Mouse (Mus musculus) mouse embryonic stem cell (cell line): Measurements from ENCODE around the gene Lipc.

Experiments
- in situ Hi-C, 2 experiments: fragments of 300-500 bp; cut with MboI; formaldehyde crosslinking; loops; 1 replicate in 1 of 2; 3 replicates in 1 of 2; pipeline ENCODE4 v1.14.3; 2019 to 2020; ENCODE audit warnings: low sequenced_read_pairs in 2 of 2, low pct_unique_long_range_greater_than_20kb in 1 of 2, mixed read lengths in 1 of 2; ENCODE audit not compliant: unreplicated experiment in 1 of 2

The Lipc gene

DNA sequence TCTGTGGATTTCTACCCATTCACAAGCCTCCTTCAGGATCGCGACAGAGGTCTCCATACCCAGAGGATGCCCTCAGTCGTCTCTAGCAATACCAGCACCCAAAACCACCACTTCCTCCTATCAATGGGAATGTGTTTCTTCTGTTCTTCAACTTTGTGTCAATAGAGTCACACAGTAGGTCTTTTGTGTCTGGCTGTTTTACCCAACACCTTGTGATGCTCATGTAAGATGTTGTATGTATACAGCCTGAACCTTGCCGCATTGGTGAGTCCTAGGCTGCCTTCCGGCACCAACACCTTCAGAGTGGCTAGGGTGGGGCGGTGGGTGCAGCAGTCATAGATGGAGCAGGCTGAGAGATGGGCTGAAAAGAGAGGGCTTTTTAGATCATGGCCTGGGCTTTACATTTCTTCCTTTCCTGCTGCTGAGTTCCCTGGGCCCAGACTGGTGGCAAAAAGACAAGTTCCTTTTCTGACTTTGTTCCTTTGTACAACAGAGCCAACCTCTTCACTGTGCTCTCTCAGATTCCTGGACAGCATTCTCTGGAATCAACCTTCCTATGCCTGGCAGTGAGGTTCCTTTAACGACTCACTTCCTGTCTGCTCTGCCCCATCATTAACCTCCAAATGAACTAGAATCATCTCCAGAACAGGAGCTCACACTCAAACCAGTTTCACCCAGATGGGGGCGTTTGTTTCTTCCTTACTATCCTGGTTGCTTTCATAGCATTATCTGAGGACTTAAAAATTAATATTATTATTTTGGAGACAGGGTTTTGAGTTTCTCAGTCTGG is 110.4 kb downstream of the Lipc start:
- in situ Hi-C loops: no loop called here

DNA sequence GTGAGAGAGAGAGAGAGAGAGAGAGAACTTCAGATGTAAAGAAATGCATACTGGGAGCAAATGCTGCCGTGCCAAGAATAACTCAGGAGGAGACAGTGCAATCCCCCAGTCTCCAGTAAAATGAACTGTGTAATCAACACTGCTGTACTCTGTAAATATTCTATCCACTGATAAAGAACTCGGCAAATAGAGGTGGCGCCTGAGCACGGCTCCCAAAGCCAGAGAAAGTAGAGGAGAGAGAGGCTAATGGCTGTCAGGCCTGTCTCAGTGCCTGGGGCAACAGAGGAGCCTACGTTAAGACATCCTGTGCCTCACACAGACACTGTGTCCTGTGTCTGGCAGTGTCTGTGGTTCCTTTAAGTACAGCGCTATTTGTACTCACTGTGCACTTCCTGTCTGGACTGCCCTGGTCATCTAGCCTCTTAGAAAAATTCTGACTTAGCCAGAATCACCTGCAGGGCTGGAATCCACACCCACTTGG is 111.1 kb downstream of the Lipc start:
- in situ Hi-C loops: no loop called here

DNA sequence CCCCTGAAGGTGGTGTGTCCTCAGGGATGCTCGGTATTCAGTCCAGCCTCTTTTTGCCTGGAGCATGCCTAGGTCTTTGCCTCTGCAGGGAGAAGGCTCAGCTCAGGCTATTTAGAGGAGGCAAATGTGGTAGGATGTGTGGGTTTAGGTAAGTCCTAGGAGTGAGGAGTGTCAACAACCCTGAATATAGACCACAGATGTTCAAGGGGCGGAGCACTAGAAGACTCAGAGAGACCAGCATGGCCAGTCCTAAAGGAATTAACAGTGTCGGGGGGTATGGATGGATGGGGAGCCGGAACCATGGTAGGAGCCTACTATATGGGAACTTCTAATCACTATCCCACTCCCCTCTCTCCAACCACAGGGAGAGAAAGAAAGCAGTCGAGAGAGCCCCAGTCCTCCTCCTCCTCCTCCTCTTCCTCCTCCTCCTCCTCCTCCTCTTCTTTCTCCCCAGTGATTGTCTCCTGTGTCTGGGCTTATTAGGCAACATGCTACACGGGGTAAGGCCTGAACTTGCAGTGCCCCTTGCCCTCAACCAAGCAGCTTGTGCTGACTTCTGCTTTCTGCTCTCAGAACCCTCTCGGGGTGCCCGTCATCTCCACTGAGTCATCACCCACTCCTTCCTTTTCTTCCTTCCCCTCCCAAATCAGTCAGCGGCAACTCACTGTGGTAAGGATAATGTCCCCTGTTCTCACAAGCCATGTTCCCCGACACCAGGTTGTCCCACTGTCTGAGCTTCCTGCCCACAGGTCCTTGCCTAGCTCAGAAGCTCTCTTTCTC is 113.7 kb downstream of the Lipc start:
- in situ Hi-C loops: no loop called here

DNA sequence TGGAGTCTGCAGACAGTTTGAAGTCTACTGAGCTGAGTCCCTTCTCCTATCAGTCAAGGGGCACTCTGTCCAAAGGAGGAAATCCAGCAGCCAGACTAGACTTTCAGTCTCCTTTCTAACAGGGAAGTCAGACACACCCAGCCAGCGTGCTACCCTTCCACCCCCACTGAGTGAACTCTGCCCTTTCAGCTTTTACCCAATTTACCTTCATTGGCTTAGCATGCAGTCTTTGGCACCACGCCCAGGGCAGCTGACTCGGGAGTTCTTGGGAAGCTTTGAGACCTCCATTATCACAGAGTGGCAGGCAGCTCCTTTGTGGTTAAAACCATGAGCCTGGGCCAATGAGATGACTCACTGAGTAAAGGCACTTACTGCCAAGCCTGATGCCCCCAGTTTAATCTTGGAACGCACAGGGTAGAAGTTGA is 117.3 kb downstream of the Lipc start:
- in situ Hi-C loops: no loop called here

DNA sequence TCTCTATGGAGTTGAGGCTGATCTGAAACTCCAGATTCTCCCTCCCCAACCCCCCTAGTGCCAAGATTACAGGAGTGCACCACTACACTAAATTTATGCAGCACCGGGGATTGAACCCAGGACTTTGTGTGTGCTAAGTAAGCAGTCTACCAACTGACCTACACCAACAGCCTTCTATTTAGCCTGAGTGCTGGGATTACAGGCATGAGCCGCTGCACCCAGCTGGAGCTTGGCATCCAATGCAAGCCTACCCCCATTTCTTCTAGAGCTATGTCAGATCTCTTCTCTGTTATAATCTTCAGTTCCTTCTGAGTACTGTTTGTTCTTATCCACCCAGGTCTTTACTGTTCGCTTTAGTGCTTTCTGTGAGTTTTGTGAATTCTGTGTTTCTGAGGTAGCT is 117.8 kb downstream of the Lipc start:
- in situ Hi-C loops: no loop called here

DNA sequence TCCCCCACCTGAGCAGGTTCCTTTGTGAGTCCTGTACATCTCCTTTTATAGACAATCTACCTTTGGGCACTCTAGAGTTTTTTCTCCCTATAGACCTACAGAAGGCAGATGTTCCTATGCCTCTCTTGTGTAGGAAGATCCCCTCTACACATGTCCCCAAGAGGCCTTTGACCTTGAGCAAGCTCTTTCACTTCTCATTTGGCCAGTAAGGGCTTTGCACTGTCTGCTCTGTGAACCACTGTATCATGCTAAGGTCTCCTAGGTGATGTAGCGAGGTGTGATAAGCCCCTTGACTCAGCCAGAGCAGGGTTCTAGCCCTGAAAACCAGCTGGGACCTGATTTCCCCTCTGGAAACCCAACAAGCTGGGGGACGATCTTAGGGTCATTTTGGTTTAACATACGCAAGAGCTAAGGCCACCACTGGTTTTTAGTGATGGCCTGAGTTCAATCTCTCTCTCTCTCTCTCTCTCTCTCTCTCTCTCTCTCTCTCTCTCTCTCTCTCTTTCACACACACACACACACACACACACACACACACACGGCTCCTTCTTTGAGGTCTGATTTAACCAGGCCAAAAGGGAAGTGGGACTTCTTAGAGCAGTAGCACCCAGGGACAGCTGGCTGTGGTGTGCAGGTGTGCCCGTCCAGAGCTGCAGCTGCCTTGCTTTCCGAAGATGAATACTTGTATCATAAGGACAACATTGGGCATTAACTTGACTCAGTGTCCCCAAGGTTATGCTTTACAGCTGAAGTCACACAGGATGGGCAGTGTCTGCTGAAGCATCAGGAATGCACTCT is 118.7 kb downstream of the Lipc start:
- in situ Hi-C loops: no loop called here

DNA sequence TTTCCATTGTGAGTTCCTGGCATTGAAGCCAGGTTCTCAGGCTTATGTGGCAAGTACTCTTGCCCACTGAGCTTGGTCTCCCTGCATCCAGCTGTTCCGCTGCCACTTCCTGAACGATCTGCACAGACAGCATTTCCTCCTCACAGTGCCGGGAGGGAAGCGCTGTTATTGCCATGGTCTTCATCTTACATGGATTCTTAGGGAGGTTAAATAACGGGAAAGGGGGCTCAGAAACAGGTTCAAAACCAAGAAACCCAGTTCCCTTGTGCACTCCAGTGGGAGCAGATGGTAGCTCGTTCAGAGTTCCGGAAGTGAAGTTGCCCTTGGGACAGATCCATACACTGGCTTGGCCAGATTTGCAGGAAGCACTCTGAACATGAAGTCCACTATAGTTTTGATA is 119.8 kb downstream of the Lipc start:
- in situ Hi-C loops: no loop called here

DNA sequence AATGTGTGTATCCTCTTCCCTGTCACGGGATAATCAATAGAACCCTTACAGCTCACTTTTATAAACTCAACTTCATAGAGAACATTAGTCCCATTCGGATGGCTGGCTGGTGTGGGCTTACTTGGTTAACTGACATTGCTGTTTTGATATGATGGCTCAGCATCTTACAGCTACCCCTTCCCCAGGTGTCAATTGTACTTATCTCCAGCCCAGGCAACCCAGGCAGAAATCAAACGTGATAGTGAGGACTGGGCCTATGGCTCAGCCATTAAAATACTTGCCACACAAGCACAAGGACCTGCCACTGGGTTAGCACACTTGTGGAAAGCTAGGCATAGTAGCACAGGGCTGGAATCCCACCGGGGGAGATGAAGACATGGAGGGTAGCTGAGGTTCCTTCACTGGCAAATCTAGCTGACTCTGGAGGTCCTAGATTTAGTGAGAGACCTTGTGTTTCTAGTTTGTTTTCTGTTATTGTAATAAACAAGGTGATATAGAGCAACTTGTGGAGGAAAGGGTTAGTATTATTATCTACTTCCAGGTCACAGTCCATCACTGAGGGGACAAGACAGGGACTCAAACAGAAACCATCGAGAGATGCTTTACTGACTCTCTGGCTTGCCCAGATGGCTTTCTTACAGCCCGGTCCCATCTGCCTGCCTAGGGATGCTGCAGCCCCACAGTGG is 121.0 kb downstream of the Lipc start:
- in situ Hi-C loops: no loop called here

DNA sequence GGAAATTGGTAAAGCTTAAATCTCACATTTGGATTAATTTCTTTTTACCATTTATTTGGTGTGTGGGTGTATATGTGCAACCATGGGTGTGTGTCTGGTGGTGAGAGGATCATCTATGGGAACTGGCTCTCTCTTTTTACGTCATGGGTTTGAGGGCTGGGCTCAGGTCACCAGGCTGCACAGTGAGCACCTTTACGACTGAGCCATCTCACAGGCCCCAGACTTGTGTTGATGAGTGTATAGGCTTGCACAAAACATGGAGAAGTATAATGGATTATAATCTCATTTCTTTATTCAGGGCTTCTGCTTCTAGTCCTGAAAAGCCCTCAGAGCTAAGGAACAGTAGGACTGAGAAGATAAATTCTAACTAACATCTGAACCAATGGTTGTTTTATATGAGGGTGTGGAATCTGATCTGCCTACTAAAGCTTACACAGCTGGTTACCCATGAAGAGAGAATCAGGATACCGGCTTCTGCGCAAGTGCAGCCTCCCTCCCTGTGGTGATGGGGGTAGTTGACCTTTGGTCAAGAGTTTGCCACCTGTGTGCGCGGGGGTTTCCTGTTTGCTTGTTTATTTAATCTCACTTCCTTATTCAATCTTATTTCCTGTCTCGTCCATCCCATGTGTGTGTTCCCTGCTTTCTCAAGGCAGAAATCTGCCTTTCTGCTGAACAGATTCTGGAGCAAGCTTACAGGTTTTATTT is 122.1 kb downstream of the Lipc start:
- in situ Hi-C loops: no loop called here

DNA sequence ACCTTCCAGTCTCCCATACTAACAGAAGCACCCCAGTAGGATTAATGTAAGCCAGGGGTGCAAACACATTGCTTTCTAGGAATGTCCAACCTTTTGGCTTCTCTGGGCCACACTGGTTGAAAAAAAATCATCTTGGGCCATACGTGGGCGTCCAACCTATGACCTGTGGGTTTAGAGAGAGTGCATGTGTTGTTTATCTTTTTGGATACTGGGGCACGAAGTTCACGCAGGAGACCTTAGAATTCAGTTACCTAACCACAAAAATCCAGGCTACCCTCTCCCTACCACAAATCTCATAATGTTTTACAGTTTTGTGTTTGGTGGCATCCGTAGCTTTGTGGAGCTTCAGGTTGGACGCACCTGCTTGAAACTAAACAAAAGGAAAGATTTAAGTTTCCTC is 124.1 kb downstream of the Lipc start:
- in situ Hi-C loops: no loop called here

DNA sequence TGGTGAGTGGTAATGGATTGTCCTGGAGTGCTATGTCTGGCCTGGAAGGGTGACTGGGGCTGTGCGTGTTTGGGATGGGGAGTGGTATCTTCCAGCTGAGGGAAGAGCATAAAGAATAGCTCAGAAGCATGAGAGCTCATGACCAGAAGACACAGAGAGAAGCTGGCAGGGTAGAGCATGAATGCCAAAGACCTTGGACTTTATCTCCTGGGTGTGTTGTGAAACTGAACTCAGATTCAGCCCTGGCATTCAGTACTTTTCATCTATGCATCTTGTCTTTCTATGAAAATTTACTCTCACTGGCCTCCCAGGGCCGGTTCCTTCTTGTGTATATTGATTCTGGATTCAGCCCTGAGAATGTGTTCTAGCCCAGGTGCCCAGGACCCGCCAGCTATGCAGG is 127.9 kb downstream of the Lipc start:
- in situ Hi-C loops: no loop called here

DNA sequence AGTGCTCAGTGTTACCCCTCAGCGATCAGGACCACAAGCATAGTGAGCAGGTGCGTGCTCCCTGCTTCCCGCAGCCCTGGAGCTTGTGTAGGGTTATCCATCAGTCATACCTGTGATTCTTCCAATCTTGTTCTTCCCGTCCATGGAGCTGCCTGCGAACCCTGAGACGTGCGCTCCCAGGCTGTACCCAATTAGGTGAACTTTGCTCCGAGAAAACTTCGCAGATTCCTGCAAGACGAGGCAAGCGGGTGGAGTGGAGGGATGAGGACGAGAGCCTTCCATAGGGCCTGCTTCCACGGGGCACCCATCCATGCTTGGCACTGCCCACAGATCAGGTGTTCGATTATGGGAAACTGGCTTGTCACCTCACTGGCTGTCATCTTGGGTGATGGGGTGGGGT is 133.3 kb downstream of the Lipc start:
- in situ Hi-C loops: no loop called here

DNA sequence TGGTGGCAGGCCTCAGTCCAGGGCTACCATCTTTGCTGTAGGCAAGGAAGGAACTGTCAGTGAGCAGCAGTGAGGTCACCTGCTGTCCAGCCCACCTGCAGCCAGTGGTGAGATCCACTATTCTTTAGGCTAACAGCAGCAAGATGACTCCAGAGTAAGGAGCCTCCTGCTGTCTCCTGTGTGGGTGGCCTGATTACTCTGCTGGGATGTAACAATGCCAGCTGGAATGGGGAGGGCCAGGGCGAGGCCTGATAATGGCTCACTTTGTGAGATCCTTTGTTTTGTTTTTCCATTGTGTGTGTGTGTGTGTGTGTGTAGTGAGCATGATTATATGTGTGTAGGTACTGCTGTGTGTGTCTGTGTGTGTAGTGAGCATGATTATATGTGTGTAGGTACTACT is 134.6 kb downstream of the Lipc start:
- in situ Hi-C loops: no loop called here

DNA sequence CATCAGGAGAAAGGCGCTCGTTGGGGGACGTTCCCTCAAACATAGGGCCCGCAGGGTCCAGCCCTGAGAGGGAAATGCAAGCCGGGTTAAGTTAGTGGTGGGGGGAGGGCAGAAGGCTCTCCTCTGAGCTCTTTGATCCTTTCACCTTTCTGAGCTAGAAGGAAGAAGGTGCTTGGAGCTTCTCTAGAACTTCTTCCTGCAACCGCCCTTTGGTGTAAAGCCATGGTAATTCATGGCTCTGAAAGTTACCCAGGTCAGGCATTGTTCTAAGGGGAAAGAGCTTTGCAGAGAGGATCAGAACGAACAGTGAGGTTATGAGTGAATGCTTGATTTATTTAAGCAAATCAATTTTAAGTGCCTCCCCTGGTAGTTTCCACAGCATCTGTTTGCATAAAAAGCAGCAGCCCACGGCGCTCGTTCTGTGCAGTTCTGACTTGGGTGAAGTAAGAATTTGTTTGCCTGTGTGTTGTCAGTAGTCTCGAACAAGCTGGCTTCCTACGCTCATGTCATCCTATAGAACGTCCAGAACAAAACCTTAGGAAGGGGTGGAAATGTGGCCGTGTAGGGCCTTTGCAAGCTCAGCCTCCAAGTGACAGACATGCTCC is 135.2 kb downstream of the Lipc start:
- in situ Hi-C loops: no loop called here

DNA sequence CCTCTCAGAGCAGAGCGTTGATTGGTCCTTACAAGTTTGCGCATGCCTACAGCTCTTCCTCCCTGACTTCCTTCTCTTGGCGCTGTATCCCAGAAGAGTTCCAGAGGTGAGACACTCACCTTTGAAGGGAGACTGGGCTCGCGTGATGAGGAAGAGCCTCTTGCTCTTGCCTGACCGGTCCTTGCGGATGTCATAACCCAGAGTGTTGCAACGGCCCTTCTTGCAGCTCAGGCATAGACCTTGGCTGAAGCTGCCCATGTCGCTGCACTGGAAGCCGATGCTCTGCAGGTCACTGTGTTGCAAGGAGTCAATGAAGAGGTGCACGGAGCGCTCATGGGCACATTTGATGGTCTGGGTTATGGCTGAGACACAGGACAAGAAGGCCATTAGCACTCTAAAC is 139.5 kb downstream of the Lipc start:
- in situ Hi-C loops: no loop called here

DNA sequence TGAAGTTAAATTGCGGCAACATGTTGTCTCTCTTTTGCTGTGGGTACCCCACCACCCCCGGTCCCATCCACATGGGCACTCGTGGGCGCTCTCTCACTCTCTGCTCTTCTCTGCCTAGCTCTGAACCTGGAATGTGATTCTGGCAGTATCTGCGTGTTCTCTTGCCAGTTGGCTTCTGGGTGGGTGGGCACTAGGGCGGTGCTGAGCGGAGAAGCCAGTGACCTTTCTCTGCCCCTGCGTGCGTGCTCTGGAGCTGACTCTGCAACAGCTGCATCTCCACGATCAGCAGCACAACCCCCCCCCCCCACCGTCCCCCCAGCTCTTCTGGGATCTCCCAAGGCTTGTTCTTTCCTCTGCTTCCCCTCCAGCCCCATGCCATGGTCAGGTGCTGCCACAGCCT is 144.3 kb downstream of the Lipc start:
- in situ Hi-C loops: no loop called here

DNA sequence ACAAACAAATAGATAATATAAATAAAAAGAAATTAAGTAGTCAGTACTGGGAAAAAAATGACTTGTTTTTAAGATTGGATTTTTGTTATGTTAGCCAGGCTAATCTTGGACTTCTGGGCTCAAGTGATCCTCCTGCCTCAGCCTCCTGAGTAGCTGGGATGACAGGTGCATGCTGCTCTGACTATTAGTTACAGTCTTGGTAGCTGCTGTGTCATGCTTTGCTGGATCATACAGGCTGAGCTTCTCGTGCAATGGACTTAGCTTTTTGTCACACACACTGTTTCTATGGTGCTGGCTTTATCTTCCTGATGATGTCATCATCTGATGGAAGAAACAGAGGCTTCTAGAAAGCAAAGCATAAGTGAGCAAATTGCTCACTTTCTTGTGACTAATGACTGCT is 146.0 kb downstream of the Lipc start:
- in situ Hi-C loops: no loop called here

DNA sequence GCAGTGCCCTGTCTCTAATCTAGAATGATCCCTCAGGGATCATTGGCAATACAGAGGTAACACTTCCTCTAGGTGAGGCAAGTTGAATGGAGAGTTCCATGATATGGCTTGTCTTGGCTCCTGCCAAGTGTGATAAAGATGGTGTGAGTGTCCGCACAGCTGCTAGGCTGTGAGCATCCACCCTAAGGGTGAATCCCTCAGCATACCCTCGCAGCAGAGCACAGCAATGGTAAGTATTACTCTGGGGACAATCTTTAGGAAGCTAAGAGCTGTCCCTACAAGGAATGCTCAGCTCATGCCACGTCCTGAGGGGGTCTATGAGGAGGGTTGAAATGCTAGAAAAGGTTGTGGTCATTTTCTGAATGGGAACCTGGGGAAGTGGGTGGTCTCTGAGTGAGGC is 149.2 kb downstream of the Lipc start:
- in situ Hi-C loops: no loop called here
